Mouse (Mus musculus): ENCODE data around the gene Rnf215.
A peak's percentile ranks its signal among the peaks of the same experiment; 100 is the strongest.
"Not testable (repeated sequence)": the region's sequence is repeated elsewhere in the genome, so short reads cannot be mapped to it uniquely, and the experiment has no call there.

Gene Rnf215

GRCm38 (mm10) chr11:4134986-4135935, at the start of gene Rnf215:
TSS of gene Rnf215 (plus strand) at chr11:4135202.
- peak; percentile 85 to 87 for DNase-seq

- DNase-seq: no peak
Observed at GRCm38 (mm10) chr11:4086246-4086645, 48.8 kb upstream of the Rnf215 start.

- no peak for DNase-seq
Observed at GRCm38 (mm10) chr11:4087267-4087666, 47.7 kb upstream of the Rnf215 start.

DNA sequence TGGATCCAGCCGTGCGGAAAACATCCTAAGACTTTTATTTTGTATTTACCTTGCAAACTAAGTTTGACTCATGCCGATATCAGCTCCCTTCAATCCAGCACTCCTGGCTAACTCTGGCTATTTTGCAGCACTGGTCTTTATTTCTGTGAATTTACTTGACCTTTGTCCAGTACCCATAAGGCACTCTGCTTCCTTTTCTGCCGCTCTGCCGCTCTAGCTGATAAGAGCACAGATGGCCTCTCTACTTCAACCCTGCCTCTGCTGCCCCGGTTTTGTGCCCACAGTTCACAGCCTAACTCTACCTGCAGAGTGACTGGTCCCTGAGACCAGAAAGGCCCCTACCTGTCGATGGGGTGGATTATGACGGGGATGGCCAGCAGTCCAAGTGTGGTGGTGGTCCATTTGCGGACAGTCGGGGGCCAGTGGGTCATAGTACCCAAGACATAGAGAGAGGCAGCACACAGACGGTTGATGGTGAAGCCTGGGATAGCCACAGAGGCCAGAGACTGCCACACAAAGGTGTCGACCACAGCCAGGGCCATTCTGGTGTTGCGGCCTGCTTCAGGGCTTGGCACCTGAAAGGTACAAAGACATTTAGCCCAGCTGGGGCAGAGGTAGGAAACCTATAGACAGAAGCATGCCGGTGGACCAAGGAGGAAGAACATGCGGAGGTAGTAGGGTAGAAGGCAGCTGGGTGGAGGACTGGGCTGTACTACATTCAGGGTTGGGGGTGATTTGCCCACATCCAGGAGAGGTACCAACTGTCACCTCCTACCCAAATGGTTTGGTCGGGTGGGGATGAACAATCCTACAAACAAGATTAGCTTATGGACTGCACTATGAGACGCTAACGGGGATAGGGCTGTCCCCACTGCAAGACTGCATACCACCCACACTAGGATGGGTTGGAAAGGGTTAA, 41.3 kb upstream of the Rnf215 start:
- no peak for DNase-seq

DNA sequence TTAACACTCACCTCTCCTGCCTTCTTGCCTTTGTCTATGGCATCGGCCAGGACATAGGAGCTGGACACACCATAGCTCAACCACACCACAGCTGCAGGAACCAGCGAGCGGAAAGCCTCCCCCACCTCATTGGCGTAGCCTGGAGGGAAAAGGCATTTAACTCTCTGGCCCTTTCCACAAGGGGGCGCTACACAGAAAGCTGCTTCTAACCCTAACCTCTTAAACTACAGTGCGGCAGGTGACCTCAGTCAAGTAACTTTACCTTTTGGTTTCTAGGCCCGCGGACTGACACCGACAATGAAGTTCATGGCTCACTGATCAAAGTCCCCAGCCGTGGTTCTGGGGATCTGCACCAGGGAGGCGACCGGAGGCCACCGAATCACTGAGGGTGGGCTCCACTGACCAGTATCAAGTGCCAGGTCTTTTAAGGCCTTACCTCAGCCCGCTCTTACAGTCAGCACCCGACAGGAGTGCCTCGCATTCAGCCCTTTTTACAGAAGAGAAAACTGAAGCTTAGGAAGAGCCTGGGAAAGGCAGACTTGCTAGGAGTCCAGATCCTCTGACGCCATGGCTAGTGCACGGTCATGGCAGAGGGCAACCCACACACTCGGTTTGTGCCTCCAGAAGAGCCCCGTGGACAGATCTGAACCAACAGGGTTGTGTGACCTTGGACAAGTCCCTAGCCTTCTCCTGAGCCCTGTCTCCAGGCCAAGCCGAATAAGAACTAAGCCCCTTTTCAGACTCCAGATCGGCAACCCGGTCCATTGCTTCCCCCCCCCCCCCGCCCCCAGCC, 40.4 kb upstream of the Rnf215 start:
- peak; percentile 71 to 80 for DNase-seq

DNA sequence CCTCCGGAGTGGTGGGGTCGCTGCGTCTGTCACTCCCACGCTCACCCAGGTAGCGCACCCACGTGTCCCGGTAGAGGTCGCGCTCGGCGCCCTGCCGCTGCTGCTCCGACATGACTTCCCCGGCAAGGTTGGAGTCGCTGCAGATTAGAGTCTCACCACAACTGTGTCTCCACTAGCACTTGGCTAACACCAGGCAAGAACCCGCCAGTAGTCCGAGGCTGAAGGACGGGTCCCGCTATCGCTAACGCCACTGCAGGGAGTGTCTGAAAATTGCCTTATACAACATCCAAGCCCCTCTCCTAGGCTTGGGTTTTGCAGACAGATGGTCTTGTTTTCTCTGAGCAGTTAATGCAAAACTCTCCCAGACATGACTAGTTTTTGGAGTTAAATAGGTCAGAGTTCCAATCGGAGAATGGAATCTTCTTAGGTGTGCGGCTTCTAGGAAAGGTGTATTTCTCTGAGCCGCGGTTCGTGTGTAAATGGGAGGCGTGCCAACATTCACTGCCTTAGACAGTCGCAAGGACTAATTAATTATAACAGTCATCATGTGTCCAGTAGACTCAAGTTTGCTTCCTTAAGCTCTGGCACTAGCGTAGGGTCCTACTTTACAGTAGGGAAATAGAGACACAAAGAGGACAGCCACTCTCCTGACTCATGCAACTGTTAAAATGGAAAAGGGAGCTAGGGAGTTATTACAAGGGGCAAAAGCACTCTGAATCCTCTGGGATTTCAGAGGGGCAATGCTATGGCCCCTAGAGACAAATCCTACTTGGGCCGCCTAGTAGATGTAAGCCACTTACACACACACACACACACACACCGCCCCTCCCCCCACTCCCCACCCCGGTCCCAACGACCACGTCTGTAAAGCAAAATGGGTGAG, 39.6 kb upstream of the Rnf215 start, which contains the start of gene Mtfp1:
Mtfp1 (minus strand) TSS at position 275 of the 883 bp plus-strand sequence.
- peak; percentile 54 to 62 for DNase-seq

DNA sequence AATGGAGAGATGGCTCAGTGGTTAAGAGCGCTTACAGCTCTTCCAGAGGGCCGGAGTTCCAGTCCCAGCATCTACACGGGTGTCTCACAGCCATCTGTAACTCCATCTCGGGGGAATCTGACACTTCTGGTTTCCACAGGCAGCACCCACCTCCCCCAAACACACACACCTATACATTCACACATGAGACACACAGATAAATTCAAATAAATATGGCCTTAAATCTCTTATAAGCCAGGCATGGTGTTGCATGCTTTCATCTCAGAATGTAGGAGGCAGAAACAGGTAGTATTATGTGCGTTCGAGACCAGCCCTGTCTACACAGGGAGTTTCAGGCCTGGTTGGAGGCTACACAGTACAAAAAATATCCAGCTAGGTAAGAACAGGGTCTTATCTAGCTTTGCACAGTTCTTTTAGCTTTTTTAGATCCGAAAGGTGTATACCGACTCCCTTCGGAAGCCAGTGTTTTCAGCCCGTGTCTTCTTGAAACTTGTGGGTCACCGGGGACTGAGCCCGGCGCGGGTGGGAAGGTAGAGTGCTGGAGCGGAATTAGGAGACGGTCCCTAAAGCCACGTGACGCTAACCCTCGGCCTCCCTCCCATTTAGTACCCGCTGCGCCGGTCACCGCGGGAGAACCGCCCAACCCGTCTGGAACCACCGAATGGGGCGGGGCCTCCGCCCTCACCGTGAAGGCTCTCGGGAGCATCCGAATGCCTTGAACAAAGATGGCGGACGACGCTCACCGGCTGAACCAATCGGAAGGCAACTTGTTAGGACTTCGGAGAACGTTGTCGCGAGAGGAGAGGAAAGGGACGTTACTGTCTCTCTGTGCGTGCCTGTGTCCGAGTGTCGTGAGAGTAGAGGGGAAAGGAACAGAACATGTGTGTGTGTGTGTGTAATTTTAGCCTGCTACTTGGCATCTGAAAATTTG, 38.7 kb upstream of the Rnf215 start:
- peak; percentile 99 for DNase-seq

DNA sequence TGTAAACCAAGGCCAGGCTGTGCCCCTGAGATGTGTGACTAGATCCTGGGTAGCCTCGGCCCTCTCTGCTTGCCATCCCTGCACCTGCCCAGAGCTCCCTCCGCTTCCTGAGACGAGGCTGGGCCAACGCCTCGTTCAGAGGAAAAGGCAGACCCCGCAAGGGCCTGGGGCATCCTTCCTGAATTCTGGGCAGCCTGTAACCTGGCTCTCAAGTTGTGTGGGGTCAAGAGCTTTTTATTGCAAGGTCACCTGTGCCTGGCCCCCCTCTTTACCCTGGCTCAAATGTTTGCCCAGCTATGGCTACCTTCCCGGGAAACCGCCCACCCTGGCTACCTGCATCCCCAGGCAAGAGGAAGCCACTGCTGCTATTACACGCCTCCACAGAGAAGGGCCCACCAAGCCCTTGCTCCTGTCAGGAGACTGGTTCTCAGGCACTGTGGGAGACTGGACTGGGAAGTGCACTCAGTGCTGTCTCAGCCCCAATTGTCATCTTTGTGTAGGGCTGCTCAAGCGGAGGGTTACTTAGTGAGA, 37.8 kb upstream of the Rnf215 start:
- no peak for DNase-seq

DNA sequence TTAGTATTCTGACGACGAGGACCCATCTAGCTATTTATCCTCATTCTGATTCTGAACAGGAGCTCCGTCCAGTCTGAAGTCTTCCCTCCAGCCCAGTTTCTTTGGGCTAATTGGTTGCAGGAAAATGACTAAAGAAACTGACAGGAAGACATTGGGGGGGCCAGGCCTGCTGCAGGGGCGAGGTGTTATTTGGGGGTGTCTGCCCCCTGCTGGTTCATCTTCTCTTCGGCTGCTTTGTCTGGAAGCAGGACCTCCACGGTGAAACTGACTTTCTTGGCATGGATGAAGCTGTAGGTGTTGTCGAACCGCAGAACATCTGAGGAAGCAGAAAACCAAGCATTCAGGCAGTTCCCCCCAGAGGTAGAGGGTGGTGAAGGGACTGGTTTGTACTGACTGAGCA, 36.9 kb upstream of the Rnf215 start:
- DNase-seq: no peak

- no peak for DNase-seq
Observed at GRCm38 (mm10) chr11:4098816-4099215, 36.2 kb upstream of the Rnf215 start.

DNA sequence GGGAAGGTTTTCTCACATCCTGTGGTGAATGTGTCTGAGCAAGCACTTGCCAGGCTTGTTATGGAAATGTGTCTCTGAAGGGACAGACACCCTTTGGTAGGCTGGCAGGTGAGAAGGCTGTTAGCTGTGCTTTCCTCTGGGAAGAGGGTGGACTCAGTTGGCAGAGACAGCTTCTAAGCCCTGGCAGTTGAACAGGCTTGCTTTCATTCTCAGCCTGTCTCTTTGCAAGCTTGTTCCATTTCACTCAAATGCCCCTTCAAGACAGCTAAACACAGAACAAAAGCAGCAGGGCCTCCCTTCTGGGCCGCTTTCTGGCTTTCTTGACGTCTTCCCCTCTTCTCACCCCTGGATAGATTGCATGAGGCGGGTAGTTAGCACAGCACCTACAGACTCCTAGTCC, 35.6 kb upstream of the Rnf215 start:
- no peak for DNase-seq

DNA sequence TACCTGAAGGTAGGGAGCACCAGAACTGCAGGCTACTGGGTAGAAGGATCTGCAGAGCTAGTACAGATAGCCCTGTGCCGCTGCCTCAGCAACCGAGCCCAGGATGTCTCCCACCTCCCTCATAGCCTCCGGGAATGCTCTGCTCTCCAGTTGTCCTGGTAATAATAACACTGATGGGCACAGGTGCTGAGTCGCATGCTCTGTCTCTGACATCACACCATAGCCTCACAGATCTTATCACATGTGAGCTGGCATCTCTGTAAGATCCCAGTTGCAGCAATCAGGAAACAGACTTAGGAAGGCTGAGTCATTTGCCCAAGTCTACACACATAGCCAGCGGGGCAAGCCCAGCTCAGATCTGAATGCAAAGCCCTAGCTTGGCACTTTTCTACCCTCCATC, 33.2 kb upstream of the Rnf215 start:
- DNase-seq: no peak

DNA sequence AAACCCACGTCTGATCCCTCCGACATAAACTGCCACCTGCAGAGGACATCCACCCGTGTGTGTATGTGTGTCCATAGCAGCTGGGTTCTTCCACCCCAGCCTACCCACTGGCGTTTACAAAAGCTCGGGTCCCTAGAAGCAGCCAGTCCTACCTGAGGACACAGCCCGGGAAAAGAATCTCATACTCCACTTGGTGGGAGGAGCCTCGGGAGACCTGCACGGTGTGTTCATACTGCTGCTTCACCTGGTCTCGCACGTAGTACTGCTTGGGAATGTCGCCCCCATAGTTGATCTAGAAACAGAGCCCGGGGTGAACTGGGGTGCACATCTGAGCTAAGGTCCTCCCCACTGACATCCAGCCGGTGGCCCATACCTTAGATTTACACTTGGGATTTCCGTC, 31.5 kb upstream of the Rnf215 start:
- DNase-seq: no peak

GRCm38 (mm10) chr11:4104989-4105388, 30.0 kb upstream of the Rnf215 start:
- DNase-seq: no peak

DNA sequence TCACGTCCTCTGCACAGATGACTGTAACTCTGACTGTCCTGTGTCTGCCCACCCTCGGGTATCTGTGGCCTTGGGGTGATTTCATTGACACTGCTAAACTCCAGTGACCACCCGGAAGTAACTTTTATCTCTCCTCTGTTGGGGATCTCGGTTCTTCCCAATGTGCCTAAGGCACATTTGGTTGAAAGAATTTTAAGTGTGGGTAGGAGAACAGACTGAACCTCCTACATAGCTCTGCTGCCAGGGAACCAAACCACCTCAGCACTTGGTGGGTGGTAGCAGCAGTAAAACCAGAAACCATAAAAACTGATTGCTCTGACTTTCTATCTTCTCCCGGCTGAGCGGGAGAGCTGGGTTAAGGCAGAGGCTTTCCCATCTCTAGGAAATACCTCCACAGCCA, 29.6 kb upstream of the Rnf215 start:
- no peak for DNase-seq

- DNase-seq: not testable (repeated sequence)
Observed at GRCm38 (mm10) chr11:4107901-4108300, 27.1 kb upstream of the Rnf215 start.

DNA sequence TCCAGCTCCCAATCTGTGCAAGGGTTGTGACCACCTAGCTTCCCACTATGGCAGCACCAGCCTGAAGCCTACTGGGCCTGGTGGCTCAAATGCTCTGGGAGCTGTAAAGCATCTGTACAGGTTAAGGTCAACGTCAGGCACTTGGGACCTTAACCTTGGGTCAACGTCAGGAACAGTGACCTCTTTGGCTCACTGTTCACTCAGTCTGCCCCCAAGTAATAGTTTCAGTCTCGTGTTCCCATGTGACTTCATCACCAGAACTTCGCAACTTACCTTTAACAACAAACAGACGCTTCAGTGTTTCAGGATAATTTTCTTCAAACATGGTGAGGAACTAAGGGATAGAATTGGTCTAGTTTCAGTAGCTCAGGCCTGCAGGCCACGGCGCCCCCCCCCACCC, 26.3 kb upstream of the Rnf215 start:
- DNase-seq: no peak

- DNase-seq: no peak
Observed at GRCm38 (mm10) chr11:4112033-4112432, 23.0 kb upstream of the Rnf215 start.

GRCm38 (mm10) chr11:4112861-4113260, 22.1 kb upstream of the Rnf215 start:
- no peak for DNase-seq

GRCm38 (mm10) chr11:4113496-4113895, 21.5 kb upstream of the Rnf215 start:
- no peak for DNase-seq

All from lung, adult 18-20 months (tissue).